13 mouse cellular contexts compared by ENCODE assay signal in genomic region chr3:100951531-100951930, GRCm38 (mm10).
"Had no signal": no experiment of that assay in that cellular context is flagged by ENCODE, and none has a peak within 500 bp of the region (broad histone marks: within the 10 kb centered on the region; RNA-seq: fewer than 3 reads in every experiment).

No protein-coding gene starts in this region.

- ATAC-seq: liver, postnatal 0 days; lung, postnatal 0 days; midbrain, embryonic 15.5 days had no signal

- DNase-seq: kidney, adult 18-20 months; kidney, adult 9 months; kidney, postnatal 14 days; kidney, postnatal 4 days; left cerebral cortex, postnatal 4 days; liver, postnatal 0 days; lung, embryonic 14.5 days; retina, postnatal 1 day; right cerebral cortex, postnatal 25 days; spleen, adult 18-20 months; thymus, postnatal 25 days had no signal
